Comparison of ENCODE assay signal across 9 mouse cellular contexts in the genomic region with DNA sequence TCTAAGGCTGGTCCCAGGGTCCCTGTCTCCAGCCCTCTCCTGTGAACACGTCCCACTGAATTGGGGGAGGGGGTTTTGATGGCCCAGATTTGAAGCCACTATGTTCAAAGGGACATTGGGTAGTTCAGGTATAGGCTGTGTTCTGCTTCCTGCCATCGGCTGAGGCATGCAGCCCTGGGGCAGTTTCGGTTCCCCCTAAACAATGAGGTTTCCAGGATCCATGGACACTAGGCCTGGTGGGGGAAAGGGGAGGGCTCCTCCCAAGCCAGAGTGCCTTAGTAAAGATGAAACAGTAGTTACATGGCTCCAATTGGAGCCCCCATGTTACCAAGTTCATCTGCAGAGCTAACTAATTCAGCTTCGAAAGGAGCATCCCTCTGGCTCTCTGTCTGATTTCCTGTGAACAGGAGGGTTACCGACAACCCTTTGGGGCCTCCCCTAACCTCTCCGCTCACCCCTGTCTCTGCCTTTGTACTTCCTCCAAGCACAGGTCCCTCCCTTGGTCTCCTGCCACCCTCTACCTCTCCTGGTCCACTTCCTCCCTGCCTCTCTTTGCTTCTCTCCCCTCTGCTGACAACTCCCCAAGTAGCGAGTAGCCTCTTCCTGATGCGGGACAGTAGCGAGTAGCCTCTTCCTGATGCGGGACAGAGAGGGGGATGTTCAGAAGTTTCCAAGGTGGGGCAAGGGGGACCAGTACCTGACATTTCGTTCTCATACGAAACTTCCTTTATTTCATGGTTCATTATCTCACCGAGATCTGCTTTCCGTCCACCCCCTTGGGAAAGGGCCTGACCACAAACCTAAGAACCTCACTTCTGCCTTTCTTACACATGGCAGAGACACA.
DNase-seq lines count a peak whose midpoint lies in the region; ATAC-seq and TF ChIP-seq lines count a peak whose summit lies in the region.
"Had no signal": no experiment of that assay in that cellular context is flagged by ENCODE, and none has a peak within 500 bp of the region (broad histone marks: within the 10 kb centered on the region; RNA-seq: fewer than 3 reads in every experiment).

No protein-coding gene starts in this region.

- H3K79me2 ChIP-seq in CH12.LX (replicated peaks; ENCODE audit: control insufficient read depth, extremely low read depth, insufficient read depth, poor library complexity, severe bottlenecking), result peaks cover 5% of the 10 kb centered on the region; the same call in 1 of the 2 replicates

- ATAC-seq in lung, postnatal 0 days, result no peak
- ATAC-seq in kidney, embryonic 15.5 days (replicated peaks; ENCODE audit: low FRiP score), result no peak
- ATAC-seq: intestine, embryonic 15.5 days had no signal

- TF ChIP-seq EP300 in CH12.LX (IDR thresholded peaks at IDR 0.05; ENCODE audit: low read length), result peak; percentile 74
- TF ChIP-seq EP300 in lung, postnatal 0 days (IDR thresholded peaks at IDR 0.05), result no peak

- peaks cover 31 to 94% of the 10 kb centered on the region in 2 experiments for H3K4me1 ChIP-seq in CH12.LX (ENCODE audit: control insufficient read depth in 1 of 2, insufficient read depth in 2 of 2)
- peaks cover 13% of the 10 kb centered on the region; the same call in 1 of the 2 replicates for H3K4me1 ChIP-seq in lung, postnatal 0 days (ENCODE audit: insufficient read depth, low read depth, low read length)
- H3K4me1 ChIP-seq in kidney, embryonic 15.5 days, result peaks cover 38% of the 10 kb centered on the region

- H3K4me2 ChIP-seq in CH12.LX (ENCODE audit: insufficient read depth, low read depth, poor library complexity, severe bottlenecking), result peak overlapping the region; percentile 58
- H3K4me2 ChIP-seq in lung, postnatal 0 days (replicated peaks; ENCODE audit: low read depth, low read length), result no peak overlapping the region; the same call in 1 of the 2 replicates
- no peak overlapping the region for H3K4me2 ChIP-seq in kidney, embryonic 15.5 days
- H3K4me2 ChIP-seq: intestine, embryonic 15.5 days; neural tube, embryonic 13.5 days had no signal

- H3K9me3 ChIP-seq in CH12.LX (replicated peaks; ENCODE audit: low read length), result peaks cover 2% of the 10 kb centered on the region
- no peaks in the 10 kb centered on the region for H3K9me3 ChIP-seq in lung, postnatal 0 days (ENCODE audit: low read length)
- H3K9me3 ChIP-seq in kidney, embryonic 15.5 days (replicated peaks), result no peaks in the 10 kb centered on the region
- H3K9me3 ChIP-seq: intestine, embryonic 15.5 days; neural tube, embryonic 13.5 days had no signal

- H3K27me3 ChIP-seq in CH12.LX (replicated peaks), result no peaks in the 10 kb centered on the region
- no peaks in the 10 kb centered on the region for H3K27me3 ChIP-seq in lung, postnatal 0 days (replicated peaks; ENCODE audit: insufficient read depth, low read length)
- no peaks in the 10 kb centered on the region for H3K27me3 ChIP-seq in kidney, embryonic 15.5 days
- H3K27me3 ChIP-seq: neural tube, embryonic 13.5 days had no signal

- WGBS in lung, postnatal 0 days, result 83% methylated on average over 14 of the region's 14 CpGs
- WGBS in kidney, embryonic 15.5 days, result 80% methylated on average over 14 of the region's 14 CpGs

- TF ChIP-seq POLR2A in CH12.LX (IDR thresholded peaks at IDR 0.05; ENCODE audit: low read depth, low read length), result peak; percentile 36

- H3K9ac ChIP-seq in CH12.LX (ENCODE audit: insufficient read depth, low read depth), result peak overlapping the region; percentile 20
- no peak overlapping the region for H3K9ac ChIP-seq in lung, postnatal 0 days (replicated peaks; ENCODE audit: low read depth)
- H3K9ac ChIP-seq in kidney, embryonic 15.5 days, result no peak overlapping the region
- H3K9ac ChIP-seq: intestine, embryonic 15.5 days; neural tube, embryonic 13.5 days had no signal

- peaks cover 20 to 41% of the 10 kb centered on the region in 2 experiments for H3K36me3 ChIP-seq in CH12.LX (replicated peaks in 1 of 2; ENCODE audit: control insufficient read depth in 1 of 2, insufficient read depth in 1 of 2, low read length in 1 of 2)
- H3K36me3 ChIP-seq in lung, postnatal 0 days (ENCODE audit: insufficient read depth, low read length), result no peaks in the 10 kb centered on the region
- no peaks in the 10 kb centered on the region for H3K36me3 ChIP-seq in kidney, embryonic 15.5 days
- H3K36me3 ChIP-seq: intestine, embryonic 15.5 days had no signal

- H3K27ac ChIP-seq in CH12.LX (ENCODE audit: insufficient read depth, low read depth), result peak overlapping the region; percentile 97
- H3K27ac ChIP-seq in lung, postnatal 0 days (ENCODE audit: low read length), result no peak overlapping the region; the same call in 1 of the 2 replicates
- no peak overlapping the region for H3K27ac ChIP-seq in kidney, embryonic 15.5 days
- H3K27ac ChIP-seq: intestine, embryonic 15.5 days; neural tube, embryonic 13.5 days had no signal

- TF ChIP-seq RAD21 in CH12.LX (IDR thresholded peaks at IDR 0.05; ENCODE audit: low read depth, low read length), result no peak

- TF ChIP-seq CTCF in CH12.LX (conservative IDR thresholded peaks at IDR 0.05 in 1 of 2, IDR thresholded peaks at IDR 0.05 in 1 of 2; ENCODE audit: low read depth in 2 of 2, low read length in 2 of 2), result no peak
- no peak for TF ChIP-seq CTCF in lung, postnatal 0 days (IDR thresholded peaks at IDR 0.05)

- in situ Hi-C loops in CH12.LX (cut with MboI; ENCODE audit: low pct_ligation_motif_present, low pct_unique_long_range_greater_than_20kb, low sequenced_read_pairs), result no loop called here

- dilution Hi-C loops in CH12.LX (cut with MboI; ENCODE audit: extremely low pct_ligation_motif_present, extremely low pct_unique_long_range_greater_than_20kb, low sequenced_read_pairs), result no loop called here

- H3K4me3 ChIP-seq in CH12.LX (replicated peaks in 1 of 3; ENCODE audit: low read depth in 2 of 3, low read length in 2 of 3, poor library complexity in 1 of 3), result peak overlapping the region in 2 of 3 experiments; percentile 34 to 47
- H3K4me3 ChIP-seq in lung, postnatal 0 days (ENCODE audit: low read depth, low read length), result no peak overlapping the region
- H3K4me3 ChIP-seq in kidney, embryonic 15.5 days (replicated peaks), result no peak overlapping the region
- H3K4me3 ChIP-seq: intestine, embryonic 15.5 days; neural tube, embryonic 13.5 days had no signal

- DNase-seq in A20 (ENCODE audit: low read depth, low spot score) (peak; percentile 92), CH12.LX (ENCODE audit: extremely low read depth) (peak; percentile 92)
- peak; percentile 28 for DNase-seq in lung, postnatal 0 days (ENCODE audit: low spot score)
- DNase-seq in spleen, postnatal 10 days (ENCODE audit: low spot score in 2 of 2), result peak; percentile 55 to 71
- DNase-seq in kidney, adult 11 months, result no peak
- no peak for DNase-seq in embryo, embryonic 9.5 days (ENCODE audit: extremely low spot score)

TF ChIP-seq in CH12.LX, 34 proteins besides CTCF, POLR2A, EP300 and RAD21 (continues in another document):
- TF ChIP-seq MAFK (IDR thresholded peaks at IDR 0.05; ENCODE audit: insufficient replicate concordance, low read length), result no peak
- no peak for TF ChIP-seq SMC3 (IDR thresholded peaks at IDR 0.05; ENCODE audit: low read depth, low read length)
- no peak for TF ChIP-seq ZC3H11A (IDR thresholded peaks at IDR 0.05; ENCODE audit: low read depth, low read length)
- peak; percentile 91 for TF ChIP-seq IRF4 (IDR thresholded peaks at IDR 0.05; ENCODE audit: low read depth, low read length)
- TF ChIP-seq CHD2 (IDR thresholded peaks at IDR 0.05; ENCODE audit: low read length), result peak; percentile 55
- peak; percentile 10 for TF ChIP-seq SIN3A (IDR thresholded peaks at IDR 0.05; ENCODE audit: low read length)
- 0 out of 2 replicates have a peak, but pooled peaks have one; percentile 22 for TF ChIP-seq TBP (conservative IDR thresholded peaks at IDR 0.05; ENCODE audit: low read depth, low read length)
- peak; percentile 28 for TF ChIP-seq BHLHE40 (IDR thresholded peaks at IDR 0.05; ENCODE audit: low read depth, low read length)
- peak; percentile 74 for TF ChIP-seq ZMIZ1 (IDR thresholded peaks at IDR 0.05; ENCODE audit: low read depth, low read length)
- TF ChIP-seq USF2 (conservative IDR thresholded peaks at IDR 0.05; ENCODE audit: low read depth, low read length), result no peak
- TF ChIP-seq KAT2A (IDR thresholded peaks at IDR 0.05; ENCODE audit: insufficient replicate concordance, low read length), result no peak
- TF ChIP-seq MAX (IDR thresholded peaks at IDR 0.05; ENCODE audit: low read length), result peak; percentile 50; the same call in 1 of the 2 replicates
- TF ChIP-seq ZNF384 (IDR thresholded peaks at IDR 0.05; ENCODE audit: low read depth, low read length), result no peak
- TF ChIP-seq HCFC1 (IDR thresholded peaks at IDR 0.05; ENCODE audit: low read depth, low read length), result no peak; the same call in 1 of the 2 replicates
- peak; percentile 64; the same call in 1 of the 2 replicates for TF ChIP-seq MAZ (IDR thresholded peaks at IDR 0.05; ENCODE audit: low read depth, low read length)
- TF ChIP-seq UBTF (IDR thresholded peaks at IDR 0.05; ENCODE audit: low read depth, low read length), result no peak
- peak; percentile 68 for TF ChIP-seq ELF1 (IDR thresholded peaks at IDR 0.05; ENCODE audit: low read depth, low read length)
- TF ChIP-seq JUND (conservative IDR thresholded peaks at IDR 0.05; ENCODE audit: low read depth, low read length), result no peak
- TF ChIP-seq TCF12 (IDR thresholded peaks at IDR 0.05; ENCODE audit: low read depth, low read length), result peak; percentile 22; the same call in 1 of the 2 replicates
- no peak for TF ChIP-seq PAX5 (IDR thresholded peaks at IDR 0.05; ENCODE audit: low read length)
- peak; percentile 76 for TF ChIP-seq ETS1 (conservative IDR thresholded peaks at IDR 0.05; ENCODE audit: low read depth, low read length)
- TF ChIP-seq MYC (IDR thresholded peaks at IDR 0.05; ENCODE audit: low read depth, low read length), result peak; percentile 88
- no peak for TF ChIP-seq GABPA (IDR thresholded peaks at IDR 0.05; ENCODE audit: insufficient replicate concordance, low read depth, low read length)
- TF ChIP-seq POLR2AphosphoS2 (IDR thresholded peaks at IDR 0.05; ENCODE audit: low read depth, low read length), result no peak
- 0 out of 2 replicates have a peak, but pooled peaks have one; percentile 18 for TF ChIP-seq RCOR1 (conservative IDR thresholded peaks at IDR 0.05; ENCODE audit: low read depth, low read length)
- peak; percentile 27 for TF ChIP-seq NELFE (IDR thresholded peaks at IDR 0.05; ENCODE audit: low read depth, low read length)
- TF ChIP-seq E2F4 (IDR thresholded peaks at IDR 0.05; ENCODE audit: insufficient replicate concordance, low read depth, low read length), result no peak
- TF ChIP-seq JUN (IDR thresholded peaks at IDR 0.05; ENCODE audit: insufficient read depth, low read depth, low read length), result no peak
- no peak for TF ChIP-seq CHD1 (IDR thresholded peaks at IDR 0.05; ENCODE audit: low read depth, low read length)
- no peak for TF ChIP-seq ZKSCAN1 (IDR thresholded peaks at IDR 0.05; ENCODE audit: borderline replicate concordance, low read depth, low read length)
- TF ChIP-seq NRF1 (IDR thresholded peaks at IDR 0.05; ENCODE audit: low read depth, low read length), result no peak

Comparison
In these comparisons a context has a peak if more than half of its experiments do, and no peak if none do; other contexts are left out.
1. DNase-seq: peak in A20 (single experiment), CH12.LX (single experiment), lung, postnatal 0 days (single experiment) and spleen, postnatal 10 days (2 of 2); none in kidney, adult 11 months (single experiment) and embryo, embryonic 9.5 days (single experiment).
2. H3K4me3 ChIP-seq: peak in CH12.LX (2 of 3); none in lung, postnatal 0 days (single experiment) and kidney, embryonic 15.5 days (single experiment).